Mouse (Mus musculus): ENCODE results near the gene Rbm10.

Rbm10 gene

DNA sequence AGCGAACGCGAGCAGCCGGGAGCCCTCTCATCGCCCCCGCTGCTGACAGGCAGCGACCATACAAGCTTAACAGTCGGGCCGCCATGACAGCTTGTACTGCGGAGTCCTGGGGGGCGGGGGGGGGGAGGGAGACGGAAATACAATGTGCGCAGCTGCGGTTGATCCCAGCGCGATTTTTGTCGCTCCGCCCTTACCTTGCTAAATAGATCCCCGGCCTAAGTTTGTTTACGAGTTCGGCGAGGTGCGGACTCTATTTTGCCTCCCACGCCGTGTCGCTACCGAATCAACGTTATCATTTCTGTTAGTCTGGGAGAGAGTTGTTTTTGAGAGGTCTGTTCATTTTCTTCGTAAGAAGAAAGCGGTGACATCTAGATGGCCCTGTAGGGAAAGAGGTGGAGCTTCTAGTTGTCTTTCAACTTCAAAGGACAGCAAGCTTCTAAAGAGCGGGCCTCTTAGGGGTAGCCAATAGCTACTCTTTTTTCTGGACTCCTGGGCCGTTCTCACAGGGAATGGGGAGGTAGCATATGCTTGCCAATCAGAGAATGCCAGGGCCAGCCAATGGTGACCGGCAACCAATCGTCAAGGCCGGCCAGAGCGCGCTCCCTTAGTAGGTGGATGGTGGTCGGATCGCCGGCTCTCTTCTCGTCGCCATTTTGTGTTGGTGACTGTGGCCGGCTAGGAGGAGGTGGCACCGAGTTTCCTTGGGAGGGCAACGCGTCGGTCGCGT lies at the start of gene Rbm10, which contains the start of gene Ndufb11:
Gene Rbm10, plus strand, starts transcription at position 328 of the 727 bp plus-strand sequence.
Gene Ndufb11, minus strand, starts transcription at position 444 of the 727 bp plus-strand sequence.
- DNase-seq (ENCODE audit: low spot score): peak; percentile 85

- DNase-seq (ENCODE audit: low spot score): peak; percentile 80
Observed at GRCm38 (mm10) chrX:20571024-20571423, 46.3 kb upstream of the Rbm10 start.

GRCm38 (mm10) chrX:20572683-20573082 lies 44.6 kb upstream of the Rbm10 start:
- no peak for DNase-seq (ENCODE audit: low spot score)

- DNase-seq (ENCODE audit: low spot score): no peak
Observed at GRCm38 (mm10) chrX:20573927-20574326, 43.4 kb upstream of the Rbm10 start.

DNA sequence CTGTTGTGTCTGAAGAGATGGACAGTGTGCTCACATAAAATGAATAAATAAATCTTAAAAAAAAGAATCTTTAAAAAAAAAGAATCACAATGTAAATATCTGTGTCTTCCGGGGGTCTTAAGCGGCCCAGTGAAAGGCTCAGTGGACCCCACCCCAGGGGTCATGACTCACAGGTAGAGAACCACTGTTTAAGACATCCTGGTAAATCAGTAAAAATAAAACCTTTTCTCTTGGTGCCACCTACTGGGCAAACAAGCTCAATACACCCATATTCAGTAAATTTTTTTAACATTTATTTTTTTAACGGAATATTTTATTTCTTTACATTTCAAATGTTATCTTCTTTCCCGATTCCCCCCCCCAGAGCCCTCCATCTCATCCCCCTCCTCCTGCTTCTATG lies 29.3 kb upstream of the Rbm10 start:
- DNase-seq (ENCODE audit: low spot score): no peak

GRCm38 (mm10) chrX:20608500-20608899 lies 8.8 kb upstream of the Rbm10 start:
- no peak for DNase-seq (ENCODE audit: low spot score)

DNA sequence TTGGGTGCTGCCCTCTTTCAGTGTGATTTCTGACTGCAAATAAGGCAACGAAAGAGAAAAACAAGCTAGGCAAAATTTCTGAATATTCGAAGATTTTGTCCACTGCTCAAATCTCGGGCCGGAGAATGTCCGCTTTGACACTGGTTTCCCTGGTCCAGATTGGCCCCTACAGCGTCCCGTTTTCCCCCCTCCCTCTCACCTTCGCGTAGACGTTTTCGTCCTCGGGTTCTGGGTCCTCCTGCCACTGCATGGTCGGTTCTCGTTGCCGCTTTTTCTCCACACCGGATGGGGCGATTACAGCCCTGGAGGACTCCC lies 485 bp upstream of the Rbm10 start:
- DNase-seq (ENCODE audit: low spot score): no peak

DNA sequence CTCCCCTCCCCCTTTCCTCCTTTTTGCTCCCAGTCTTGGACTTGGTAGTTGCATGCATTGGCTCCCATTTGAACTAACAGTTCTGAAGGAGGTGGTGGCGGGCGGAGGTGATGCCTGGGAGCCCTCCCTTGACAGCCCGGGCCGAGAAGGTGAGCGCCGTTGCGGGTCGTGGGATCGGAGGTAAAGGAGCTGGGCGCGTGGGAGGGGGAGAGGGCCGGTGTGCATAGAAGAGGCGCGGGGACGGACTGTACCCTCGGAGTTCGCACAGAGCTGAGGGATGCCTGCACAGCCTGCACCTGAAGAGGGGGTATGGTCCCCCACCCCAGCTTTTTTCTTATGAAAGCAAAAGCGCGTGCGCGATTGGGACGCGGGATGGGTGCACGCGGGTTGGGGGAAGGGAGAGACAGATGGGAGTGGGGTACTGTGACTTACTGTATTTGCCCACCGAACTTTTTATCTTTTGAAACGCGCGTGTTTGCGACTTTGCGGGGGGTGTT lies 648 bp downstream of the Rbm10 start:
- DNase-seq (ENCODE audit: low spot score): no peak

GRCm38 (mm10) chrX:20638141-20638540 lies 20.8 kb downstream of the Rbm10 start:
- peak; percentile 11 for DNase-seq (ENCODE audit: low spot score)

DNA sequence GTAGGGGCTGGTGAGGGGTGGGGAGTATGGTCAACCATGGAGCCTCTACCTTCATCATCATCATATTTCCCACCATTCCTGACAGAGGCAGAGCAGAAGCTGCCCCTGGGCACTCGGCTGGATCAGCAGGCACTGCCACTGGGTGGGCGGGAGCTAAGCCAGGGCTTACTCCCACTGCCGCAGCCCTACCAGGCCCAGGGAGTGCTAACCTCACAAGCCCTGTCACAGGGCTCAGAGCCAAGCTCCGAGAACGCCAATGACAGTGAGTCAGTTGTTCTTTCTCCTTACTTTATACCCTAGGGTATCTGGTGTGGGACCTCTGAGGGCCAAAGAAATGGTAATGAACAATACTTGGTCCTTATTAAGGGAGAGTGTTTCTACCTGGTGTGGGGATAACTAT lies 27.5 kb downstream of the Rbm10 start:
- DNase-seq (ENCODE audit: low spot score): no peak

GRCm38 (mm10) chrX:20657593-20657992 lies 40.3 kb downstream of the Rbm10 start:
- DNase-seq (ENCODE audit: low spot score): no peak

DNA sequence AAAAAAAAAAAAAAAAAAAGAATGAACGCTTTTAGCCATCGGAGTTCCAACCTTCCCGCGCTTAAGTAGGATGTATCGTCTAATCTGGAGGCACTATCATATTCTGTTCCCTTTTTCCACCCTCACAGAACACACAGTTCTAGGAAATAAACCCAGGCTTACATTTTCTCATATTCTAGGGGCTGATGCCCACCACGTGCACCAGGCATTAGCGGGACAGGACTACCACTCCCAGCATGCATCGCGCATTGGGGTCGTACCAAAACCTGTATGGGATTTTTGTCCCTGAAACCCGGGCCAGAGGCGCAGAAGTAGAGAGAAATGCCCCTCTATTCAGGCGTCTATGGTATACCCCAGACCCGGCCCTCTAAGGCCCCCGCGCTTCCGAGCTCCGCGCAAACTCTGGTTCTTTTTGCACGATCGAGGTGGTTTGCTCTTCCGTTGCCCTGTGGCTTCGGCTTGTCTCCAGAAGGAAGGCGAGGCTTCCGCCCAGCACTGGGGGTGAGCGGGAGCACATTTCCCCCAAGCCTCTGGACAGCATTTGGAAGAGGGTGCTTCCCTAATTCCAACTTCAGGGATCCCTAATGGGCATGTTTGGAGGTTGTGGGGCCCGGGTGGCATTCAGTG lies 40.8 kb downstream of the Rbm10 start, which contains the start of gene Uba1:
Gene Uba1, plus strand, starts transcription at position 301 of the 627 bp plus-strand sequence.
- DNase-seq (ENCODE audit: low spot score): peak; percentile 80

DNA sequence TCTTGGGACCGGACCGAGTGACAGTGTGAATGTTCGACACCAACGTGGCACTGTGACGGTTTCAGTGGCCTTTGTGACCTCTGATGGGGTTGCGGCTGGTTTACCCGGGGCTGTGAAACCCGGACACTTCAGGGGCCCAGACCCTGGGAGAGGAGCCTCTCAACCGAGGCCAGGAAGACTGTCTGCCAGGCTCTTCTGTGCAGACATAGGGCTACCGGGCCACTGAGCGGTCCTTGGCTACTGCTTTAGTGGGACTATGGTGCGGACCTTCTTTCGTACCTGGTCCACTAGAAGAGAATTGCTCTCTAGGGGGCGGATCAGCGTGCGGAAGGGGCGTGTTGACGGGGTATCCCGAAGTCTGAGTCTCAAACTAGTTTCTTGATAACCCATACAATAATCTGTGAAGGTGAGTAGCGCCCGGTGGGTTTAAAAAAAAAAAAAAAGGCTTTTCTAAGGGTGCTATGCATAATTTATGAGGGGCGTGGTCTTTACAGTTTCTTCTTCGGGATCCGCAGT lies 41.6 kb downstream of the Rbm10 start:
- DNase-seq (ENCODE audit: low spot score): no peak

- no peak for DNase-seq (ENCODE audit: low spot score)
Observed at GRCm38 (mm10) chrX:20662317-20662715, 45.0 kb downstream of the Rbm10 start.

- peak; percentile 85 for DNase-seq (ENCODE audit: low spot score)
Observed at GRCm38 (mm10) chrX:20662716-20663443, 45.6 kb downstream of the Rbm10 start.

DNA sequence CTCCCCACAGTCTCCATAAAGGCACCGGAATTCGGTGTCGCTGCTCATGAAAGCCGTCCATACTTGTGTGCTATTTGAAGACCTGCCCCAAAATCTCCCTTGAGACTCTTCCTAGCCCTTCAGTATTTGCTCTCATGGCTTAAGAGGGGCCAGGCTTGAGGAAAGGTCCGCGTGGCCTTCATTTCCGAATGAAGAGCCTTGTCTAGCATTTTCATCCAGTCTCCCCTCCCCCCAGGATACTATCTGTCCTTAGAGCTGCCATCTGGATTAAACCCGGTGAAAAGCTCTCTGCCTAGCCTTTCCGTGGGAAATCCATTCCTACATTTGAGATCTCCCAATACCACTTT lies 46.1 kb downstream of the Rbm10 start:
- DNase-seq (ENCODE audit: low spot score): no peak

- peak; percentile 90 for DNase-seq (ENCODE audit: low spot score)
Observed at GRCm38 (mm10) chrX:20687519-20688067, 70.3 kb downstream of the Rbm10 start, which contains the start of gene Cdk16. Gene Cdk16 (plus strand): TSS chrX:20687954.

- peak; percentile 87 for DNase-seq (ENCODE audit: low spot score)
Observed at GRCm38 (mm10) chrX:20688068-20688547, 70.8 kb downstream of the Rbm10 start.

DNA sequence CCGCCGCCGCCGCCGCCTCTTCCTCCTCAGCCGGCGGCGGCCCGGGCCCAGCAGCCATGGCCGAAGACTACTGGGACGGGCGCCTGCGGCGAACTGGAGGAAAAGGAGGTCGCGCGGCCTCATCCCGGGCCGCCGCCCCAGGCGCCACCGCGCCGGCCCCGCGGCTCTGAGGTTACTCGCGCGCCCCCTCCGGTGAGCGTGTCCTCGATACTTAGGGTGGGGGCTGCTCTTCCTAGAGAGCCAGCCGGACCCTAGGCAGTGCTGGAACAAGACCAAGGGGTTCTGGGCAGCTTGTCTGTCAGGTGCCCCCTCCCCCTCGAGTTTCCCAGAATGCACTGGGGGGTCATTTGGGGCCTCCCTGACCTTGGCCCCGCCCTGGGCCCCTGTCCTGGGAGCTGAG lies 71.3 kb downstream of the Rbm10 start:
- DNase-seq (ENCODE audit: low spot score): peak; percentile 77

DNA sequence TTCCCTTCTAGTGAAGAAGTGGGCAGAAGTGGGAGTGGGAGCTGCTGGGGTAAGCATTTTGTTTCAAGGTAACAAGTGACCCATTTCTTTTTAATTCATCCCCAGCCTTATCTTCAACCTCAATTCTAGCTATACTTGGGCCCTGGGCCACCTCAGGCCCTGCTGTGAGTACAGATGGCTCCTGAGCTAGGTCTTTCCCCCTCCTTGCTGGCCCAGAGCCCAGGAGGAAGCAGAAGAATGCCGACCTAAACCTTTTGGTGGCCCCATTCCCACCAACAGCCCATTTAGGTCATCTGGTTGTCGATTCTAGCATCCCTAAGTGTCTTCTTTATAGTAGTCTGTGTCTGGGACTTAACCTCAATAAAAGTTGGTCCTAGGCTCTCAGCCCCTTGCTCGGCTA lies 74.3 kb downstream of the Rbm10 start:
- DNase-seq (ENCODE audit: low spot score): no peak

DNA sequence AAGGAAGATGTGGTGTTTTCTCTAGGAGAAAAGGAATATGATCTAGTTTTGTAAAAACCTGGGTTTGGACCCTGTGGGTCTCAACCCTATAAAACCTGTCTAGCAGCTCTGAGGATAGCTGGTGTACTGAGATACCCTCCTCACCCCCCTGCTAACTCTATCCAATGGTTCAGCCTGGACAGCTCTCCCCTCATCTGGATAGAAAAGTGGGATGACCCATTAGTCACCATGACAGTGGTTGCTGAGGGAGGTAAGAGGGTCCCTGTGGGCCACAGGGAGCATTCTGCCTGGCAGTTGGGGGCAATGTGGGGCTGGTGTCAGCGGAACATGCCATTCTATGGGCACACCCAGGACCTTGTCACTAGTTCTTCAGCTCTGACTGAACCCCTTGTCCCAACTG lies 75.3 kb downstream of the Rbm10 start:
- no peak for DNase-seq (ENCODE audit: low spot score)

DNA sequence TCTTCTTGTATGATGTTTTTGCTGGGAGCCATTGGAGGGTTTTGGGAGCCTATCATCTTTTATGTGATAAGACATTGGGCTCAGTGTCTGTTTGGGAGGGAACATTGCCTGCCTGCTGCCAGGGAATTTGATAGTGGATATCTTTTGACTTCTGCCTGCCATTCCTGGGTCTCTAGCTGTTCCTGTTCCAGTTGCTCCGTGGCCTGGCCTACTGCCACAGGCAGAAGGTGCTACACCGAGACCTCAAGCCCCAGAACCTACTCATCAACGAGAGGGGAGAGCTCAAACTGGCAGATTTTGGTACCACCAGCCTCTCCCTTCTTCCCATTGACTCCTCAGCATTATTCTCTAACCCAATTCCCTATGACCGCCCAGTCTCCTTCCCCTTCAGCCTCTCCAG lies 78.5 kb downstream of the Rbm10 start:
- DNase-seq (ENCODE audit: low spot score): no peak

Data from yolk sac, embryonic 10.5 days (tissue).